Mouse (Mus musculus): ENCODE measurements around the gene Ptpn14. TPM values are rescaled to one million over a fixed set of nuclear protein-coding genes. Genes with fewer than 3 reads are reported as not detected.

Gene Ptpn14
- polyA plus RNA-seq, 1 experiment from 2014 or later: 1.5 TPM

DNA sequence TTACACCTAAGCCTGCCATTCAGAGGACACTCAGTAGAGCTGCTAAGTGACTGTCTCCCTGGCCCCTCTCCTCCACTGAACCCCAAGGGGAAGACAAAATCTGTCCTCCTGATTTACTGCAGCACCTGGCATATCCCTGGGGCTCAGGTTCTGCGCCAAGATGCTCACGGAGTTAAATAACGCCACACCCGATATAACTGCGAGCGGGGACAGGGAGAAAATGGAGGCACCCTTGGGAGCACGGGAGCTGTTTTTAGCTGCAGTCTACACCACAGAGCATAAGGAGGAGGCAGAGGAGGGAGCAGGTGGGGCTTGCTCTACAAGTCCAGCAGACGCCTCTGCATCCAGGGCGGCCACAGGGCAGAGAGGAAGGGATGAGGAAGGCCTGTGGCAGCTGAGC, 174.3 kb downstream of the Ptpn14 start:
- H3K9ac ChIP-seq (ENCODE audit: low read depth, low read length): no peak overlapping the region
- H3K27me3 ChIP-seq (replicated peaks; ENCODE audit: control insufficient read depth, insufficient read depth, low read length): no peaks in the 10 kb centered on the region
- H3K9me3 ChIP-seq (ENCODE audit: control insufficient read depth): no peaks in the 10 kb centered on the region
- no peak overlapping the region for H3K27ac ChIP-seq (ENCODE audit: low read depth, low read length)
- no peak overlapping the region for H3K4me3 ChIP-seq (ENCODE audit: low read depth, low read length)
- no peak for ATAC-seq
- peaks cover 12% of the 10 kb centered on the region; the same call in 1 of the 2 replicates for H3K36me3 ChIP-seq (ENCODE audit: control insufficient read depth, insufficient read depth)
- WGBS: 92% methylated on average over 9 of the region's 9 CpGs
- TF ChIP-seq CTCF (IDR thresholded peaks at IDR 0.05; ENCODE audit: low read depth): no peak
- H3K4me2 ChIP-seq (replicated peaks; ENCODE audit: low read depth): no peak overlapping the region
- no peaks in the 10 kb centered on the region for H3K4me1 ChIP-seq (replicated peaks; ENCODE audit: control insufficient read depth, insufficient read depth, low read length)

DNA sequence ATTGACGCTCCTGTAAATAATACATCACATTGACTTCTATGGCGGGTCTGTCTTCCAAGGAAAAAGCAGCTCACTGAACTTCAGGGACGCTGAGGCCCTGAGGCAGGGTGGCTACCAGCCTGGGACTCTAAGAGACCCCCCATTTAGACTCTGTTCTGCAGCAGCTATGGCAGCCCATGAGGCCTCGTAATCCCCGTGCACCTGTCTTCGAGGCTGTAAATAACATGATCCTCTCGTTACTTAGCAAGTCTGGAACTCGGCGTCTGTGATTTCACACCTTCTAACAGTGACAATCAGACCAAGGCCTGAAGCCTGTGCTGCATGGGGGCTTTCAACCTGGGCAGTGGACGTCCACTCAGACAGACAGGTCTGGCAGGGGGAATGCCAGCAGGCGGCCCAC, 175.1 kb downstream of the Ptpn14 start:
- no peaks in the 10 kb centered on the region for H3K27me3 ChIP-seq (replicated peaks; ENCODE audit: control insufficient read depth, insufficient read depth, low read length)
- H3K4me2 ChIP-seq (replicated peaks; ENCODE audit: low read depth): no peak overlapping the region
- no peak for ATAC-seq
- no peak overlapping the region for H3K9ac ChIP-seq (ENCODE audit: low read depth, low read length)
- TF ChIP-seq CTCF (IDR thresholded peaks at IDR 0.05; ENCODE audit: low read depth): no peak
- H3K4me3 ChIP-seq (ENCODE audit: low read depth, low read length): no peak overlapping the region
- no peaks in the 10 kb centered on the region for H3K4me1 ChIP-seq (replicated peaks; ENCODE audit: control insufficient read depth, insufficient read depth, low read length)
- WGBS: 85% methylated on average over 11 of the region's 11 CpGs
- H3K9me3 ChIP-seq (ENCODE audit: control insufficient read depth): no peaks in the 10 kb centered on the region
- H3K27ac ChIP-seq (ENCODE audit: low read depth, low read length): no peak overlapping the region
- peaks cover 12% of the 10 kb centered on the region; the same call in 1 of the 2 replicates for H3K36me3 ChIP-seq (ENCODE audit: control insufficient read depth, insufficient read depth)

GRCm38 (mm10) chr1:189910685-189911345, 182.7 kb downstream of the Ptpn14 start:
- Histone ChIP-seq H3K27me3 (replicated peaks; ENCODE audit: control insufficient read depth, insufficient read depth, low read length) (no peaks in the 10 kb centered on the region), H3K36me3 (ENCODE audit: control insufficient read depth, insufficient read depth) (peaks cover 11% of the 10 kb centered on the region; the same call in 1 of the 2 replicates), H3K4me1 (replicated peaks; ENCODE audit: control insufficient read depth, insufficient read depth, low read length) (no peaks in the 10 kb centered on the region), H3K27ac (ENCODE audit: low read depth, low read length) (no peak overlapping the region), H3K9me3 (ENCODE audit: control insufficient read depth) (no peaks in the 10 kb centered on the region), H3K9ac (ENCODE audit: low read depth, low read length) (no peak overlapping the region), H3K4me3 (ENCODE audit: low read depth, low read length) (no peak overlapping the region), H3K4me2 (replicated peaks; ENCODE audit: low read depth) (no peak overlapping the region)
- 70% methylated on average over 13 of the region's 13 CpGs for WGBS
- no peak for TF ChIP-seq CTCF (IDR thresholded peaks at IDR 0.05; ENCODE audit: low read depth)
- ATAC-seq: no peak

GRCm38 (mm10) chr1:189913093-189913760, 185.2 kb downstream of the Ptpn14 start:
- Histone ChIP-seq H3K36me3 (ENCODE audit: control insufficient read depth, insufficient read depth) (peaks cover 11% of the 10 kb centered on the region; the same call in 1 of the 2 replicates), H3K4me2 (replicated peaks; ENCODE audit: low read depth) (no peak overlapping the region), H3K27ac (ENCODE audit: low read depth, low read length) (no peak overlapping the region), H3K9ac (ENCODE audit: low read depth, low read length) (no peak overlapping the region), H3K27me3 (replicated peaks; ENCODE audit: control insufficient read depth, insufficient read depth, low read length) (no peaks in the 10 kb centered on the region), H3K9me3 (ENCODE audit: control insufficient read depth) (no peaks in the 10 kb centered on the region), H3K4me3 (ENCODE audit: low read depth, low read length) (no peak overlapping the region), H3K4me1 (replicated peaks; ENCODE audit: control insufficient read depth, insufficient read depth, low read length) (no peaks in the 10 kb centered on the region)
- WGBS: 83% methylated on average over 21 of the region's 21 CpGs
- ATAC-seq: no peak
- TF ChIP-seq CTCF (IDR thresholded peaks at IDR 0.05; ENCODE audit: low read depth): no peak

GRCm38 (mm10) chr1:189916422-189917125, 188.5 kb downstream of the Ptpn14 start:
- no peak overlapping the region for H3K27ac ChIP-seq (ENCODE audit: low read depth, low read length)
- no peak overlapping the region for H3K4me2 ChIP-seq (replicated peaks; ENCODE audit: low read depth)
- WGBS: 80% methylated on average over 10 of the region's 10 CpGs
- H3K9me3 ChIP-seq (ENCODE audit: control insufficient read depth): no peaks in the 10 kb centered on the region
- TF ChIP-seq CTCF (IDR thresholded peaks at IDR 0.05; ENCODE audit: low read depth): no peak
- H3K9ac ChIP-seq (ENCODE audit: low read depth, low read length): no peak overlapping the region
- H3K27me3 ChIP-seq (replicated peaks; ENCODE audit: control insufficient read depth, insufficient read depth, low read length): no peaks in the 10 kb centered on the region
- H3K36me3 ChIP-seq (ENCODE audit: control insufficient read depth, insufficient read depth): no peaks in the 10 kb centered on the region; the same call in 1 of the 2 replicates
- H3K4me1 ChIP-seq (replicated peaks; ENCODE audit: control insufficient read depth, insufficient read depth, low read length): 0 out of 2 replicates have a peak, but pooled peaks cover 10% of the 10 kb centered on the region
- ATAC-seq: no peak
- no peak overlapping the region for H3K4me3 ChIP-seq (ENCODE audit: low read depth, low read length)

DNA sequence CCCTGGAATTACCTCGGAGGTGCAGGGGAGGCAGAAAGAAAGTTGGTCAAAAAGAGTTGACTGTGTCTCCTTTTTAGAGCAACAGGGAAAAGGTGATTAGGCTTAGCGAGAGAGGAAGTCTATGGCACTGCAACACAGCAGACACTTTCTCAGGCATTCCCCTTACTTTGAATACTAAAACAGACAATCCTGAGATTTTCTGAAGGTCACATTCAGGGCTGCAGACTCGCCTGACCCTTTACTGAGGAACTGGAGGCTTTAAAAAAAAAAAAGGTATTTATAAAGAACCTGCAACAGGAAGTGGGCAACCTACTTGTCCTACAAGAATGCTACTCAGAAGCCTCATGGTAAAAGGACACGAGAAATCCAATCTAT, 189.0 kb downstream of the Ptpn14 start:
- Histone ChIP-seq H3K36me3 (ENCODE audit: control insufficient read depth, insufficient read depth) (no peaks in the 10 kb centered on the region; the same call in 1 of the 2 replicates), H3K27me3 (replicated peaks; ENCODE audit: control insufficient read depth, insufficient read depth, low read length) (no peaks in the 10 kb centered on the region), H3K4me3 (ENCODE audit: low read depth, low read length) (no peak overlapping the region), H3K9ac (ENCODE audit: low read depth, low read length) (no peak overlapping the region), H3K4me1 (replicated peaks; ENCODE audit: control insufficient read depth, insufficient read depth, low read length) (0 out of 2 replicates have a peak, but pooled peaks cover 10% of the 10 kb centered on the region), H3K4me2 (replicated peaks; ENCODE audit: low read depth) (no peak overlapping the region), H3K9me3 (ENCODE audit: control insufficient read depth) (no peaks in the 10 kb centered on the region), H3K27ac (ENCODE audit: low read depth, low read length) (no peak overlapping the region)
- no peak for ATAC-seq
- whole genome bisulfite sequencing: 60% methylated on average over 4 of the region's 4 CpGs
- TF ChIP-seq CTCF (IDR thresholded peaks at IDR 0.05; ENCODE audit: low read depth): no peak
